Mouse (Mus musculus) embryo, embryonic 10 days (tissue): Measurements from ENCODE around the gene Fkbp15.
"Not testable (repeated sequence)": the region's sequence is repeated elsewhere in the genome, so short reads cannot be mapped to it uniquely, and the experiment has no call there.

Source experiments
- DNase-seq: peaks from one replicate; pipeline ENCODE4 v3.0.0-alpha.2; 2015; ENCODE audit warnings: low spot score

The Fkbp15 gene

GRCm38 (mm10) chr4:62282969-62283368 lies 77.4 kb downstream of the Fkbp15 start:
- DNase-seq = no peak

GRCm38 (mm10) chr4:62281319-62281718 lies 79.0 kb downstream of the Fkbp15 start:
- DNase-seq = no peak

GRCm38 (mm10) chr4:62278081-62278480 lies 82.3 kb downstream of the Fkbp15 start:
- no peak for DNase-seq

- no peak for DNase-seq
These were observed 83.1 kb downstream of the Fkbp15 start for GRCm38 (mm10) chr4:62277222-62277621.

GRCm38 (mm10) chr4:62276642-62277041 lies 83.7 kb downstream of the Fkbp15 start:
- DNase-seq = no peak

GRCm38 (mm10) chr4:62274841-62275536 lies 85.4 kb downstream of the Fkbp15 start:
- DNase-seq = peak; percentile 84

GRCm38 (mm10) chr4:62273916-62274315 lies 86.4 kb downstream of the Fkbp15 start:
- DNase-seq = no peak

GRCm38 (mm10) chr4:62272696-62273095 lies 87.7 kb downstream of the Fkbp15 start:
- DNase-seq = no peak

- no peak for DNase-seq
These were observed 93.2 kb downstream of the Fkbp15 start for GRCm38 (mm10) chr4:62267101-62267500.

GRCm38 (mm10) chr4:62266016-62266415 lies 94.3 kb downstream of the Fkbp15 start:
- not testable (repeated sequence) for DNase-seq

GRCm38 (mm10) chr4:62265154-62265836 lies 95.1 kb downstream of the Fkbp15 start:
- no peak for DNase-seq

GRCm38 (mm10) chr4:62263133-62263844 lies 97.1 kb downstream of the Fkbp15 start:
- DNase-seq = peak; percentile 42

- no peak for DNase-seq
These were observed 98.1 kb downstream of the Fkbp15 start, which contains the start of gene Slc31a2 for GRCm38 (mm10) chr4:62262276-62262675. Gene Slc31a2, plus strand, starts transcription at chr4:62262562.

- peak; percentile 86 for DNase-seq
These were observed 103.4 kb downstream of the Fkbp15 start for GRCm38 (mm10) chr4:62256931-62257330.

- no peak for DNase-seq
These were observed 105.8 kb downstream of the Fkbp15 start for GRCm38 (mm10) chr4:62254551-62254950.

- DNase-seq = no peak
These were observed 108.6 kb downstream of the Fkbp15 start for GRCm38 (mm10) chr4:62251776-62252175.

- DNase-seq = peak; percentile 72
These were observed 109.3 kb downstream of the Fkbp15 start for GRCm38 (mm10) chr4:62250896-62251544.
